8 mouse cellular contexts compared by ENCODE assay signal in genomic region chr9:37489446-37490120, GRCm38 (mm10). TPM values are rescaled to one million over a fixed set of nuclear protein-coding genes. Genes with fewer than 3 reads are reported as not detected.
DNase-seq lines count a peak whose midpoint lies in the region; ATAC-seq lines count a peak whose summit lies in the region.

No protein-coding gene starts in this region.

- under 1% methylated on average over 60 of the region's 75 CpGs for WGBS in hindbrain, embryonic 12.5 days

- DNase-seq in R1 (ENCODE audit: low read depth, low spot score) = peak; percentile 90
- DNase-seq in cerebellum, postnatal 10 days = peak; percentile 62 to 64
- DNase-seq in frontal cortex, postnatal 10 days (ENCODE audit: low spot score in 2 of 2) = peak; percentile 15 to 44
- peak; percentile 12 to 18 for DNase-seq in left cerebral cortex, adult 8-10 months (ENCODE audit: low spot score in 2 of 2)
- DNase-seq in right cerebral cortex, postnatal 14 days = peak; percentile 36
- DNase-seq in urinary bladder, postnatal 4 days (ENCODE audit: low spot score in 2 of 2) = peak; percentile 49 to 61

- H3K27ac ChIP-seq in hindbrain, embryonic 12.5 days = peak overlapping the region; percentile 99

- no peaks in the 10 kb centered on the region for H3K27me3 ChIP-seq in hindbrain, embryonic 12.5 days
- H3K27me3 ChIP-seq in megakaryocyte, embryonic 14.5 days (replicated peaks) = no peaks in the 10 kb centered on the region

- H3K4me3 ChIP-seq in hindbrain, embryonic 12.5 days = peak overlapping the region; percentile 99
- H3K4me3 ChIP-seq in megakaryocyte, embryonic 14.5 days (replicated peaks) = peak overlapping the region; percentile 96

- H3K4me1 ChIP-seq in hindbrain, embryonic 12.5 days = peaks cover 22% of the 10 kb centered on the region
- peaks cover 15% of the 10 kb centered on the region for H3K4me1 ChIP-seq in megakaryocyte, embryonic 14.5 days

- peak overlapping the region; percentile 96 for H3K9ac ChIP-seq in hindbrain, embryonic 12.5 days

- H3K9me3 ChIP-seq in hindbrain, embryonic 12.5 days (replicated peaks) = no peaks in the 10 kb centered on the region
- 0 out of 2 replicates have a peak, but pooled peaks cover 3% of the 10 kb centered on the region for H3K9me3 ChIP-seq in megakaryocyte, embryonic 14.5 days

- H3K4me2 ChIP-seq in hindbrain, embryonic 12.5 days (replicated peaks) = peak overlapping the region; percentile 78

- no peaks in the 10 kb centered on the region for H3K36me3 ChIP-seq in hindbrain, embryonic 12.5 days
- H3K36me3 ChIP-seq in megakaryocyte, embryonic 14.5 days (replicated peaks; ENCODE audit: low read length) = peaks cover 11% of the 10 kb centered on the region

- peak; percentile 88 for ATAC-seq in hindbrain, embryonic 12.5 days (ENCODE audit: low FRiP score)

RNA-seq across cellular contexts. Expression of gene Msantd2, which starts 0.5 kb away (rescaled TPM):
- polyA plus RNA-seq in hindbrain, embryonic 12.5 days (2016; fragmentation: Nextera tagmentation; extraction: Ambion mirVana) = 50.7 TPM in 2 replicates
- total RNA-seq in left cerebral cortex, adult 8-10 months (2022) = 10 to 100 TPM; 19.8 to 24.6 (median 22.9) TPM
- 1.5 and 3.5 TPM in 2 replicates for polyA plus RNA-seq in megakaryocyte, embryonic 14.5 days (2012; ENCODE audit: insufficient read depth, low replicate concordance)

RNA-seq across cellular contexts. Expression of gene Esam, which starts 38.3 kb away (rescaled TPM):
- 31.6 and 32.7 TPM in 2 replicates for polyA plus RNA-seq in hindbrain, embryonic 12.5 days (2016; fragmentation: Nextera tagmentation; extraction: Ambion mirVana)
- 10 to 100 TPM; 16.1 to 20.5 (median 16.6) TPM for total RNA-seq in left cerebral cortex, adult 8-10 months (2022)
- polyA plus RNA-seq in megakaryocyte, embryonic 14.5 days (2012; ENCODE audit: insufficient read depth, low replicate concordance) = 10.7 and 14.5 TPM in 2 replicates

RNA-seq across cellular contexts. Expression of gene Vsig2, which starts 49.5 kb away (rescaled TPM):
- polyA plus RNA-seq in hindbrain, embryonic 12.5 days (2016; fragmentation: Nextera tagmentation; extraction: Ambion mirVana) = 0.53 and 1.0 TPM in 2 replicates
- total RNA-seq in left cerebral cortex, adult 8-10 months (2022) = 1 to 10 TPM; 2.8 to 4.6 (median 3.8) TPM
- not detected in 2 replicates for polyA plus RNA-seq in megakaryocyte, embryonic 14.5 days (2012; ENCODE audit: insufficient read depth, low replicate concordance)

RNA-seq across cellular contexts. Expression of gene Robo3, which starts 56.5 kb away (rescaled TPM):
- 155 and 187 TPM in 2 replicates for polyA plus RNA-seq in hindbrain, embryonic 12.5 days (2016; fragmentation: Nextera tagmentation; extraction: Ambion mirVana)
- total RNA-seq in left cerebral cortex, adult 8-10 months (2022) = 10 to 100 TPM; 11.7 to 19.2 (median 15.1) TPM
- 433 and 1,147 TPM in 2 replicates for polyA plus RNA-seq in megakaryocyte, embryonic 14.5 days (2012; ENCODE audit: insufficient read depth, low replicate concordance)

Comparison
In these comparisons a context has a peak if more than half of its experiments do, and no peak if none do; other contexts are left out.
1. Peak in every context shown above with its lines: DNase-seq, ATAC-seq, H3K4me3 ChIP-seq and H3K27ac ChIP-seq.
2. DNase-seq: peak in every context shown above with its lines; median percentile 90 in R1; 63 in cerebellum, postnatal 10 days; 55 in urinary bladder, postnatal 4 days; 36 in right cerebral cortex, postnatal 14 days; 30 in frontal cortex, postnatal 10 days; 15 in left cerebral cortex, adult 8-10 months.
3. RNA of gene Msantd2, which starts 0.5 kb away (polyA plus RNA-seq): 50.7 TPM in hindbrain, embryonic 12.5 days; 1.5 to 3.5 TPM in megakaryocyte, embryonic 14.5 days; every median in the first group is over 10 times any median in the second.